Mouse (Mus musculus) lung, postnatal 36 days (tissue): Measurements from ENCODE around the gene Shc1.
A peak's percentile ranks its signal among the peaks of the same experiment; 100 is the strongest.

Experiments used
- DNase-seq: peaks from one replicate; pipeline ENCODE4 v3.0.0; 2022; ENCODE audit warnings: mixed read lengths

The Shc1 gene

DNA sequence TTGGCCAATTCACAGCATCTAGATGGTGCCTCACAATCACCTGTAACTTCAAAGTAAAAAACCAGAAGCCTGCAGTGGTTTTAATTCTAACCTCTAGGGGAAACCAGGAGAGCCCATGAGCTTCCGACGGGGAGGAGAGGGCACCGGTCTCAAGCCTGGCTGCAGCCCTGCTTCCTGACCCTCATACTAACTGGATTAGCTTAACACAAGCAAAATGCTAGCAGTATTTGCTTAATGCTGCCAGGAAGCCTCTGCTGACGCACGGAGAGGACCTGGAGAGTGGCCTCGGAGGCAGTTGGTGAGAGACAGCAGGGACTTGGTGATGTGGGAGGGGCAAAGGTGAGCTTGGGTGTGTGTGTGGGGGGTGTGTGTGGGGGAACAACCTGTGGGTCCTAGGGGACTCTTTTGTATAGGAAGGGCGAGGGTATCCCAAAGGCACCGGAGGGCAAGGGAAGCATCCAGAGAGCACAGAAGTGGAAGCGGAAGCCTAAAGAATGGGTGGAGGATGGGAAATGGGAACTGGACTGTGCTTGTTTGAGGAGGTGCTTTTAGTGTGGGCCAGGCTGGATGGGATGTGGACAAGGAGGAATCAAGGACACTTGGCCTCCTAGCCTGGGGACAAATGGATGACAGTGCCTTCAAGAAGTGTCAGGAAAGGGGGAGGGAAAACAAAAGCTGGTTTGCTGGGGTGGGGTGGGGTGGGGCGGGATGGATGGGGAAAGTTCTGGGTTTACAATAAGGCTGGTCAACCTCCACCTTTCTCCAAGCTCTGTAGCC is 36.3 kb downstream of the Shc1 start, which contains the start of gene Pmvk:
Gene Pmvk (plus strand): TSS at position 141 of the 777 bp plus-strand sequence.
- no peak for DNase-seq

DNA sequence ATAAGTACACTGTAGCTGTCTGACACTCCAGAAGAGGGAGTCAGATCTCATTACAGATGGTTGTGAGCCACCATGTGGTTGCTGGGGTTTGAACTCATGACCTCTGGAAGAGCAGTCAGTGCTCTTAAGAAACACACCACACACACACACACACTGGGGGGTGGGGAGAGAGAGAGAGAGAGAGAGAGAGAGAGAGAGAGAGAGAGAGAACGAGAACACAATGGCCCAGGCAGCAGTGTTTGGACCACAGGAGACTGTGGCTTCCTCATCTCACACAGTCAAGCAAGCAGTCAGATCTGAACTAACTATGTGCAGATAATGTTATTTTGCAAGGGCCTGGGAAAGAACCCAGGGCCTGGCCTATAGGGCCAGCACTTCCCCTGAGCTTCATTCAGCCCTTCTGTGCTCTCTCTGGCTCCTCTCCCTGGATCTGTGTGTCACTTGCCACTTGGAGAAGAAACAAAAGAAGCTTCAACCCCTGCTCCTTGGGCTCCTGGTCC is 37.6 kb downstream of the Shc1 start:
- no peak for DNase-seq

- DNase-seq = peak; percentile 88
These were observed 38.8 kb downstream of the Shc1 start for GRCm38 (mm10) chr3:89456726-89457665.

DNA sequence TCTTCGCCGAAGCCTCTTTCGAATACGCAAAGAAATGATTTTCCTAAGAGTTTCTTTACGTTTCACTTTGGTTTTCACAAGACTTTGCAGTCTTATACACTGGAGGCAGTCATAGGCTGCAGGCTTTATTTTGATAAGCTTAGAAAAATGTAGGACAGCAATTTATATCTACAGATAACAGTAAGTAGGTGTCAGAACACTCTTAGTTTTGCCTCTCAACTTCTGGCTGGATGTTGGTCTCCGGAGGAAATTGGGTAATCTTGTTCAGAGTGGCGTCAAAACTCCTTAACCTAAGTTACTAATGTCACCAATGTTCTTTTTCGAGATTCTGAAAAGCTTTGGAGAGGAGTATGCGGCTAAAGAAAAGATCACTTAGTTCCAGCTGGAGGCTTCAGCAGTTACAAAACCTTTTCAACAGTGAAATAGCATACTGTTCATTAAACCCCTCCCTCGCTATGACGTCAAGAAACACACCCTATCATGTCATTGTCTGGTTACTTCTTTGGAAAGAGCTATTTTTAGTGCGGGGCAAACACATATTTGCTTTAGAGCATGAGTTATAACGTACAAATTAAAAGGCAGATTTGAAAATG is 40.2 kb downstream of the Shc1 start:
- DNase-seq = peak; percentile 93

DNA sequence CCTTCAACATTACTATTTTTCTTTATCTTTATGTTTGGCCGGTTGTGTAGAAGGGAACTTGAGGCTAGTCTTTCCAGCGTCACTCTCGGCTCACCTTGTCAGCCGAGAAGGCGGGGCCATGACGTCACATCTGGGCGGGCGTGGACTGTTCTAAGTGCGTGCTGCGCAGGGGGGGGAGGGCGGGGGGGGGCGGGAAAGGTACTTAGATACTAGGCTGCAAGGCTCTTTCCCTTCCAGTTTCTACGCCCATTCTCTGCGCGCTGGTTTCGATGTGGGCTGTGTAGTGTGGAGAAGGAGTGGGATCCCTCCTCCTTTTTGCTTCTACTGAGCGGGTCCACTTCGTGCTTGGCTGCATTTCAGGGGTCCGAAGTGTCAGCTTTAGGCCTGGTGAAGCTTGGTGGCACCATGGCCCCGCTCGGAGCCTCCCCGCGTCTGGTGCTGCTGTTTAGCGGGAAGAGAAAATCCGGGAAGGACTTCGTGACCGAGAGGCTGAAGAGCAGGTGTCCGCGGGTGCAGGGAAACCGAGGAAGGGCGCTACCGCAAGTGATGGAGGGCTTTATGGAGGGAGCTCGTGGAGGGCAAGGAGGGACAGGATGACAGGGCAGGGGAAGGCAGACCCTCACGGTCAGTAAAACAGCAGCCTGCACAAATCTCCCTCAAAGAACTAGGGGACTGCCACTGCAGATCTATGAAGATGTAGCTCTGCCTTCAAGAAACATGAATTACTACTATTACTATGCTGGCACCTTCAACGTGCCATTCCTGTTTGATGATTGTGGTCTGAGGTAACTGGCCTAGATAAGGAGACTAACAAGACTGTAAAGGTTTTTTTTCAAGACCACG is 40.9 kb downstream of the Shc1 start:
- peak; percentile 97 for DNase-seq

DNA sequence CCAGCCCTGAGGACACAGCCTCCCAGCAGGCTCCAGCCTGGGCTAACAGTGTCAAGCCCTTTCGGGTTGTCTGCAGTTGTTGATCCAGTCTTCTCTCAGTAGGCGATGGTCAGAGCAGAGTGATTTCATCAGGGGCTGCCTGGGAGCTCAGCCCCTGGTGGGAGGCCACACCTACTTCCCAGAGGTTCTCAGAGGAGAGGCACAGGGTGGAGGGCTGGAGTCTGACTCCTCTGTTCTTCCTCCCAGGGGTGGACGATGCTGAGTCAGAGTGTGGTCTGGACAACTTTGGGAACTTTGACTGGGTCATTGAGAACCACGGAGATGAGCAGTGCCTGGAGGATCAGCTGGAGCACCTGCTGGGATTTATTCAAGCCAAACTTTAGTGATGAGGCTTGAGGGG is 50.0 kb downstream of the Shc1 start:
- no peak for DNase-seq

DNA sequence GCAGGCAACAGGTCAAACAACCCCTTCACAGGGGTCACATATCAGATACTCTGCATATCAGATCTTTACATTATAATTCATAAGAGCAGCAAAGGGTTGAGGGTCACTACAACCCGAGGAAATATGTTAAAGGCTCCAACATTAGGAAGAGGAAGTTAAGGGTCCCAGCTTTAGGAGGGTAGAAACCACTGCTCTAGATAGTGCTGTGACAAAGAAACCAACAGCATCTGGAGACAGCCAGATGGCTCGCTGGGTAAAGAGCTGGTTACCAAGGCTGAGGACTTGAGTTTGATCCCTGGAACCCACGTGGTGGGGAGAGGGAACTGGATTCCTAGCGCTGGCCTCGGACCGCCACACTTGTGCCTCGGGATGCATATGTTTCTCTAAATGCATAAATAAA is 54.0 kb downstream of the Shc1 start:
- DNase-seq = no peak

- no peak for DNase-seq
These were observed 55.6 kb downstream of the Shc1 start for GRCm38 (mm10) chr3:89473838-89474237.

DNA sequence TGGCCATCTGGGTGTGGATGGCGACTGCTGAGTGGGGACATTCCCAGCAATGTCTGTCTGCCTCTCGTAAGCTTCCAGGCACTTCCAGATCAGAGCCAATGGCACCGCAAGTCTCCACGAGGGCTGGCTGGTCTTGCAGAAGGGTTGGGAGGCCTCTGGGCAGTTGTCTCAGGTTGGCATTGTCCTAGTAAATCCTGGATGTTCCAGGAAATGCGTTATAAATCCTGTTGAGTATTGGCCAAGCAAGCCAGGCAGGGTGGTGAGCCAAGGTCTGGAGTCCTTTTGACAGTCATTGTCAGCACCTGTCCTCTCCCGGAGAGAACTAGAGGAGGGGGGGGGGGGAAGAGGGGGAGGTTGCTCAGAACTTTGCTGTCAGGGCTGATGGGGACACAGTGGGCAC is 60.8 kb downstream of the Shc1 start:
- DNase-seq = no peak
